Mouse (Mus musculus): ENCODE measurements around the gene Pxt1. TPM values are rescaled to one million over a fixed set of nuclear protein-coding genes. Genes with fewer than 3 reads are reported as not detected.

Pxt1 gene
- polyA plus RNA-seq, 1 experiment from 2014 or later = not detected

DNA sequence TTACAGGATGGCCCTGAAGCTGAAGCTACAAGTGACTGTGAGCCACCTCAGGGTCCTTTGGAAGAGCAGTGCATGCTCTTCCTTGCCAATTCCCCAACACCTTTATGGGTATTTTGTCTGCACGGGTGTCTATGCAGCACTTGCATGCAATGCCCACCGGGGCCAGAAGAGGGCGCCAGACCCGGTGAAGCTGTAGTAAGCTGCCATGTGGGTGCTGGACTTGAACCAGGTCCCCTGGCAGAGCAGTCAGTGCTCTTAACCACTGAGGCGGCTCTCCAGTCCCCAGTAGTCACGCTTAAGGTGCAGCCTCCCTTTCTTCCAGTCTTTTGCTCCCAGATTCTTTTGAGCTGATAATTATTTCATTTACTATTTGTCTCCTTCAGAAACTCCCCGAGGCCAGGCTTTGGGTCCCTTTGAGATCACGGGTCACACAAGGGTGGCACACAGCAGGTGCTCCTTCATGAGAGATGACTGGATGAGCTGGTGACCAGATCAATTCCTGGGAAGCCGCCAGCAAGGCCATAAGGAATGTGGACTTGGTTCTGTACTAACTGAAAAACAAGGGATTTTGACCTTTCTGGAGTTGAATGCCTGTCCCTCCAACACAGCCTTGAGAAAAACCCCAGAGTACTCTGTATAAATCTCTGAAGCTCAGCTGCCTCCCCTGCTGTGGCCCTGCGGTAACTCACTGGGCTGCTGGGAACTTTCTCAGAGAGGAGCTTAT is 6.9 kb downstream of the Pxt1 start:
- Histone ChIP-seq H3K27me3 (replicated peaks; ENCODE audit: control insufficient read depth, insufficient read depth, low read length) (no peaks in the 10 kb centered on the region), H3K27ac (ENCODE audit: low read depth, low read length) (no peak overlapping the region), H3K36me3 (ENCODE audit: control insufficient read depth, insufficient read depth) (no peaks in the 10 kb centered on the region), H3K4me2 (replicated peaks; ENCODE audit: low read depth) (no peak overlapping the region), H3K4me1 (replicated peaks; ENCODE audit: control insufficient read depth, insufficient read depth, low read length) (no peaks in the 10 kb centered on the region), H3K4me3 (ENCODE audit: low read depth, low read length) (no peak overlapping the region), H3K9ac (ENCODE audit: low read depth, low read length) (no peak overlapping the region), H3K9me3 (ENCODE audit: control insufficient read depth) (no peaks in the 10 kb centered on the region)
- peak; percentile 67 for TF ChIP-seq CTCF (IDR thresholded peaks at IDR 0.05; ENCODE audit: low read depth)
- WGBS = 81% methylated on average over 10 of the region's 10 CpGs
- no peak for ATAC-seq

DNA sequence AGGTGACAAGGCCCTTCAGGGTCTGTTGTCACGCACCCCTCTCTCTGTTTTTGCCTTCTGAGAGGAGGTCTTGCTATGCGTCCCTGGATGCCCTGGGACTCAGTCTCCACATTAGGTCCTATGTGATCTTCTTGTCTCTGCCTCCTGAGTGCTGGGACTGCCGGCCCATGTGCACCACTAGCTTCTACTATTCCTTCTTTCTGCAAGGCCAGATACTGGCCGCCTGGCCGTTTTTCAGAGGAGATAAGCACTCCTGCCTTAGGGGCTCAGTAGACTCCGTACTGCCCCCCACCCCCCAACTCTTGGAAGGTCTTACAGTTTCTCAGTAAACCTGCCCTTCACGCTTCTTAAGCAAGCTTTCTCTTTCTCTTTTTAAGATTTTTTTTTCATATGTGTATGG is 7.5 kb downstream of the Pxt1 start:
- H3K4me3 ChIP-seq (ENCODE audit: low read depth, low read length) = no peak overlapping the region
- no peak overlapping the region for H3K27ac ChIP-seq (ENCODE audit: low read depth, low read length)
- 91% methylated on average over 7 of the region's 7 CpGs for WGBS

GRCm38 (mm10) chr17:28934120-28934916 is 9.3 kb downstream of the Pxt1 start:
- Histone ChIP-seq H3K9me3 (ENCODE audit: control insufficient read depth) (no peaks in the 10 kb centered on the region), H3K9ac (ENCODE audit: low read depth, low read length) (no peak overlapping the region), H3K4me1 (replicated peaks; ENCODE audit: control insufficient read depth, insufficient read depth, low read length) (no peaks in the 10 kb centered on the region), H3K27ac (ENCODE audit: low read depth, low read length) (no peak overlapping the region), H3K36me3 (ENCODE audit: control insufficient read depth, insufficient read depth) (no peaks in the 10 kb centered on the region), H3K4me3 (ENCODE audit: low read depth, low read length) (no peak overlapping the region), H3K27me3 (replicated peaks; ENCODE audit: control insufficient read depth, insufficient read depth, low read length) (no peaks in the 10 kb centered on the region), H3K4me2 (replicated peaks; ENCODE audit: low read depth) (no peak overlapping the region)
- no peak for ATAC-seq
- 65% methylated on average over 19 of the region's 19 CpGs for WGBS
- no peak for TF ChIP-seq CTCF (IDR thresholded peaks at IDR 0.05; ENCODE audit: low read depth)

More for the DNA sequence above, 7.5 kb downstream of the Pxt1 start:
- no peaks in the 10 kb centered on the region for H3K36me3 ChIP-seq (ENCODE audit: control insufficient read depth, insufficient read depth)
- no peak overlapping the region for H3K4me2 ChIP-seq (replicated peaks; ENCODE audit: low read depth)
- no peak for ATAC-seq
- no peak for TF ChIP-seq CTCF (IDR thresholded peaks at IDR 0.05; ENCODE audit: low read depth)
- H3K9me3 ChIP-seq (ENCODE audit: control insufficient read depth) = no peaks in the 10 kb centered on the region
- no peaks in the 10 kb centered on the region for H3K27me3 ChIP-seq (replicated peaks; ENCODE audit: control insufficient read depth, insufficient read depth, low read length)
- H3K9ac ChIP-seq (ENCODE audit: low read depth, low read length) = no peak overlapping the region
- H3K4me1 ChIP-seq (replicated peaks; ENCODE audit: control insufficient read depth, insufficient read depth, low read length) = no peaks in the 10 kb centered on the region

DNA sequence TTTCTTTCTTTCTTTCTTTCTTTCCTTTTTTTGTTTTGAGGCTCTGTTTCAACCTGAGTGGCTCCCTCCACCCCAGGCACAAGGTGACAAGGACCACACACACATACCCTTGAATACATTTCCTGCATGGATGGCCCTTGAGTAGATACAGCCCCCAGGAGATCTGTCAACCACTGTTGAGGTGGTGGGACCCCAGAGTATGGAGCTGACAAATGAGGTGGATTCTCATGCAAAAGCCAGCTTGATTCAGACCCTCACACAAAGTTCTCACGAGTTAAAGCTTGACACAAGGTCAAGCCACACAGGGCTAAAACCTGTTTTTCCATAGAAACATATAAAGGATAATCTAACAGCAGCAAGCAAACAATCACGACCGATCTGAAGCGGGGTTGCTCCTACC is 11.4 kb downstream of the Pxt1 start:
- Histone ChIP-seq H3K4me3 (ENCODE audit: low read depth, low read length) (no peak overlapping the region), H3K27ac (ENCODE audit: low read depth, low read length) (no peak overlapping the region), H3K27me3 (replicated peaks; ENCODE audit: control insufficient read depth, insufficient read depth, low read length) (no peaks in the 10 kb centered on the region), H3K4me1 (replicated peaks; ENCODE audit: control insufficient read depth, insufficient read depth, low read length) (no peaks in the 10 kb centered on the region), H3K9ac (ENCODE audit: low read depth, low read length) (no peak overlapping the region), H3K36me3 (ENCODE audit: control insufficient read depth, insufficient read depth) (no peaks in the 10 kb centered on the region), H3K9me3 (ENCODE audit: control insufficient read depth) (no peaks in the 10 kb centered on the region), H3K4me2 (replicated peaks; ENCODE audit: low read depth) (no peak overlapping the region)
- no peak for ATAC-seq
- 87% methylated on average over 4 of the region's 4 CpGs for WGBS
- no peak for TF ChIP-seq CTCF (IDR thresholded peaks at IDR 0.05; ENCODE audit: low read depth)

GRCm38 (mm10) chr17:28931436-28932211 is 12.0 kb downstream of the Pxt1 start:
- no peaks in the 10 kb centered on the region for H3K9me3 ChIP-seq (ENCODE audit: control insufficient read depth)
- peak overlapping the region; percentile 94; the same call in 1 of the 2 replicates for H3K27ac ChIP-seq (ENCODE audit: low read depth, low read length)
- no peaks in the 10 kb centered on the region for H3K27me3 ChIP-seq (replicated peaks; ENCODE audit: control insufficient read depth, insufficient read depth, low read length)
- no peaks in the 10 kb centered on the region; the same call in 1 of the 2 replicates for H3K4me1 ChIP-seq (replicated peaks; ENCODE audit: control insufficient read depth, insufficient read depth, low read length)
- no peak for ATAC-seq
- H3K9ac ChIP-seq (ENCODE audit: low read depth, low read length) = no peak overlapping the region
- H3K4me3 ChIP-seq (ENCODE audit: low read depth, low read length) = no peak overlapping the region
- no peaks in the 10 kb centered on the region for H3K36me3 ChIP-seq (ENCODE audit: control insufficient read depth, insufficient read depth)
- no peak for TF ChIP-seq CTCF (IDR thresholded peaks at IDR 0.05; ENCODE audit: low read depth)
- WGBS = 82% methylated on average over 18 of the region's 18 CpGs
- H3K4me2 ChIP-seq (replicated peaks; ENCODE audit: low read depth) = no peak overlapping the region
